Mouse (Mus musculus) neural tube, embryonic 13.5 days (tissue): ENCODE data around the gene Pigl. TPM values are rescaled to one million over a fixed set of nuclear protein-coding genes. Genes with fewer than 3 reads are reported as not detected.

Experiments
- ATAC-seq: fragments of 200-750 bp; cut with Nextera tagmentation; 2 replicates; pipeline ENCODE4 v1.8.0; 2017; ENCODE audit warnings: low read depth, mild to moderate bottlenecking, moderate TSS enrichment, moderate library complexity
- H3K27ac ChIP-seq: fragments of 300-500 bp; sonication (generic); replicated peaks from 2 replicates; pipeline ENCODE4 v1.5.1; 2015; ENCODE audit warnings: moderate library complexity, mild to moderate bottlenecking, inconsistent platforms
- H3K27me3 ChIP-seq: fragments of 300-500 bp; sonication (generic); 2 replicates; pipeline ENCODE4 v1.6.1; 2015; ENCODE audit warnings: mild to moderate bottlenecking, inconsistent platforms
- H3K36me3 ChIP-seq: fragments of 300-500 bp; sonication (generic); 2 replicates; pipeline ENCODE4 v1.6.1; 2015; ENCODE audit warnings: mild to moderate bottlenecking, inconsistent platforms
- H3K4me1 ChIP-seq: fragments of 300-500 bp; sonication (generic); replicated peaks from 2 replicates; pipeline ENCODE4 v1.6.1; 2015; ENCODE audit warnings: inconsistent platforms
- H3K4me2 ChIP-seq: fragments of 300-500 bp; sonication (generic); 2 replicates; pipeline ENCODE4 v1.6.1; 2015; ENCODE audit warnings: inconsistent platforms, mild to moderate bottlenecking, moderate library complexity
- H3K4me3 ChIP-seq: fragments of 300-500 bp; sonication (generic); 2 replicates; pipeline ENCODE4 v1.5.1; 2015; ENCODE audit warnings: mild to moderate bottlenecking, inconsistent platforms
- H3K9ac ChIP-seq: fragments of 300-500 bp; sonication (generic); 2 replicates; pipeline ENCODE4 v1.6.1; 2015; ENCODE audit warnings: moderate library complexity, mild to moderate bottlenecking, inconsistent platforms
- H3K9me3 ChIP-seq: fragments of 300-500 bp; sonication (generic); 2 replicates; pipeline ENCODE4 v1.6.1; 2016; ENCODE audit warnings: inconsistent platforms
- WGBS: fragments of 180-500 bp; shearing (Covaris S2); methylation state at CpG from one replicate; pipeline ENCODE4 v1.1.7; 2015; 5-methylcytosine and 5-hydroxymethylcytosine counted together
- polyA plus RNA-seq: library from polyadenylated mRNA; unstranded; fragments of >200 nt; fragmentation: Nextera tagmentation; extraction: Ambion mirVana; gene quantifications from 2 replicates; pipeline ENCODE4 v1.2.1, GENCODE M21; 2015

Pigl gene
- polyA plus RNA-seq, 1 experiment from 2014 or later: 7.7 TPM

DNA sequence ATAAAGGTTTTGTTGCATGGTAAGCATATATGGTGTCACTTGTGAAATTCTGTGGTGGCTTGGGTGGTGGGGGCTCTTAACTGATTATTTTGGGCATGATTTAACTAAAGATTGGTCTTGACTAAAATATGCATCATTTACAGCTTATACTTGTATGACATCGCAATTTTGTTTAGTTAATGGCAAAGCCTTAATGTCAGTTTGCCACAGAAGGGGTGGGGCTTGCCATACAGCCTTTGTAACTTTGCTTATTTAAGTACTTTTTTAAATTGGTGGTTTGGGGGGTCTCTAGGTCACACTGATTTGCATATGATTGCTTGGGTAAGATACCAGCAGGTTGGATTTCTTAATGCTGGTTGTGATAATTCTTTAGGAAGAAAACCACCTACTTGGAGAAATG, 94.9 kb downstream of the Pigl start:
- H3K36me3 ChIP-seq: peaks cover 29% of the 10 kb centered on the region
- peak overlapping the region; percentile 56 for H3K4me3 ChIP-seq
- peak overlapping the region; percentile 70 for H3K9ac ChIP-seq
- no peaks in the 10 kb centered on the region for H3K27me3 ChIP-seq
- WGBS: 36% methylated on average over 1 of the region's 1 CpGs
- H3K9me3 ChIP-seq: no peaks in the 10 kb centered on the region
- H3K4me1 ChIP-seq: peaks cover 49% of the 10 kb centered on the region
- H3K4me2 ChIP-seq: peak overlapping the region; percentile 99
- no peak overlapping the region for H3K27ac ChIP-seq
- ATAC-seq: no peak

DNA sequence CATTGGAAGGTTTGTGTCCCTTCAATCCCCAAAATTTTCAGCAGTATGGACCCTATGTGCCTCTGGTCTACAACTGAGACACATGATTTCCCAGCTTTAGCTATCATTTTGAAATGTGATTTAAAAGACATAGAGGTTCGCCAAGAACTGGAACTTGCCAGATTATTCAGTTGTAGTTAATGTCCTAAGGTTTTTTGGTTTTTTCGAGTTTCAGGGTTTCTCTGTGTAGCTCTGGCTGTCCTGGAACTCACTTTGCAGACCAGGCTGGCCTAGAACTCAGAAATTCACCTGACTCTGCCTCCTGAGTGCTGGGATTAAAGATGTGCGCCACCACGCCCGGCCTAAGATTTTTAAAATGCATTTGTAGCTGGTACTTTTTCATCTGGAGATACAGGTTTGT, 95.4 kb downstream of the Pigl start:
- no peaks in the 10 kb centered on the region for H3K27me3 ChIP-seq
- peak overlapping the region; percentile 56 for H3K4me3 ChIP-seq
- H3K27ac ChIP-seq: no peak overlapping the region
- H3K9me3 ChIP-seq: no peaks in the 10 kb centered on the region
- peak overlapping the region; percentile 70 for H3K9ac ChIP-seq
- H3K36me3 ChIP-seq: peaks cover 29% of the 10 kb centered on the region
- H3K4me1 ChIP-seq: peaks cover 48% of the 10 kb centered on the region
- WGBS: 85% methylated on average over 5 of the region's 5 CpGs
- peak overlapping the region; percentile 99 for H3K4me2 ChIP-seq
- no peak for ATAC-seq

DNA sequence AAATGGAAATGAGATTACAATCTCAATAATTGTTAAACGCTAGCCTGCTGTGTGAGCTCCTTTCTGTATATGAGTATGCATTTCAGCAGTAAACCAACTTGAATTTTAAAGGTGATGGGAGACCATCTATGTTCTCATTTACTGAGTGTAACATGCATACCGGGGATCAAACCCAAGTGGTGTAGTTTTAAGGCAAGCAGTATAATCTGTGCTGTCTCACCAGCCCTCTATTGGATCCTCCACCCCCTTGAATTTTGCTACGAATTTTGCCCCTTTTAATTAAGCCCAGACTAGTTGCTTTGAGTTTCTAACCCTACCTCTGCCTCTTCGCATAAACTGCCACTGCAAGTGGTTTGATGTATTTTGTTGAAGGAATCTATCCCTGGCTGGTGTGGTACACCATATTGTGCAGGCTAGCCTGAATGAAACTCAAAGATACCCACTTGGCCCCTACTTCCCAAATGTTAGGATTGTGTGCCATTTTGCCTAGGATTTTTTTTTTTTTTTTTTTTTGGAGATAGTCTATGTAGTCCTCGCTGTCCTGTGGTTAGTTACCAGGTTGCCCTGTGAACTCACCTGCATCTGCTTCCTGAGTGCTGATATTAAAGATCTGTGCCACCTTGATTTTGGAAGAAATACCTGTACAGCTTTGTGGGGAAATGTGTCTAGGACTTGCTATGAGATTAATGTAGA, 96.0 kb downstream of the Pigl start:
- Histone ChIP-seq H3K4me1 (peaks cover 42% of the 10 kb centered on the region), H3K36me3 (peaks cover 29% of the 10 kb centered on the region), H3K4me2 (peak overlapping the region; percentile 99), H3K9me3 (no peaks in the 10 kb centered on the region), H3K27ac (no peak overlapping the region), H3K27me3 (no peaks in the 10 kb centered on the region), H3K9ac (peak overlapping the region; percentile 70), H3K4me3 (peak overlapping the region; percentile 56)
- WGBS: 75% methylated on average over 5 of the region's 5 CpGs
- no peak for ATAC-seq

DNA sequence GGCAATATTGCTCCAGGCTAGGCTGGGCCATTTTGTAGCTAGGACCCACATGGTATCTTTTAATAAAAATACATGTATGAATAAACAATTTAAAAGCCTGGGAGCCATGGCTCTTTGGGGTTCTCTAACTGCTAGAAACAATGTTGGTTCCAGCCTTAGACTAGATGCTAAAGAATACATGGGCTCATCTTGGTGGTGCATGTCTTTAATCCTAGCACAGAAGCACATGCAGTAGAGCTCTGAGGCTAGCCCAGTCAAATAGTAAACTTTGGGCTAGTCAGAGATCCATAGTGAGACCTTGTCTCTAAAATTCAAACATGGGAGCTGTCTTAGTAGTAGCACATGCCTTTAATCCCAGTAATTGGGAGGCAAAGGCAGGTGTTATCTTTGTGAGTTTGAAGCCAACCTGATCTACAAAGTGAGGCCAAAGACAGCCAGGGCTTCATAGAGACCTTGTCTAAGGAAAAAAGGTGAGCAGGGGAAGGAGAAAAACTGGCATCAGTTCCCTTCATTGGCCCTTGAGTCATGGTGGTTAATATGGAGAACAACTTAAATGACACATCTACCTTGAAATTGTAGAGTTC, 96.8 kb downstream of the Pigl start:
- no peaks in the 10 kb centered on the region for H3K27me3 ChIP-seq
- H3K27ac ChIP-seq: no peak overlapping the region
- peaks cover 29% of the 10 kb centered on the region for H3K36me3 ChIP-seq
- H3K4me3 ChIP-seq: peak overlapping the region; percentile 56
- H3K4me1 ChIP-seq: peaks cover 34% of the 10 kb centered on the region
- H3K9me3 ChIP-seq: no peaks in the 10 kb centered on the region
- H3K9ac ChIP-seq: 0 out of 2 replicates have a peak overlapping the region, but pooled peaks have one; percentile 34
- H3K4me2 ChIP-seq: peak overlapping the region; percentile 99
- ATAC-seq: no peak

DNA sequence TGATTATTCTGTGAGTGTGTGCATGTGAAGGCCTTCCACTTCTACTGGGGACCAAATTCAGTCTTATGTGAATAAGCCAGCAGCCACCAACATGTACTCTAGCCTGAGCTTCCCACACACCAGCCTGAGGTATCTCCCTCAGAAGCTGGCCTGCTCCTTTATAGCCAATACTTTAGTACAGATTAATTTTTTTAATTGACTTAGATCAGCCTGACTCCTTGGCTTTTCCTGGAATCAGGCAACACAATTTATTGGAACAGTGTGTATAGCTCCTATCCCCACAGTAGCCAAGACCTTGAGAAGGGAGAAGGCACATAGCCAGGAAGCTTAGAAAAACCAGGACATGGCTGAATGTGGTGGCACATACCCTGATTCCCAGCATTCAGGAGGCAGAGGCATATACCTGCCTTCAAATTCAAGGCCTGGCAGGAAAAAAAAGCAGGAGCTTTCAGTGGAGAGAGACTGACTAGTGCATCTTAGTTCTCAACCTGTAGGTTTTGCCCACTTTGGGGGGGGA, 97.7 kb downstream of the Pigl start:
- Histone ChIP-seq H3K27ac (no peak overlapping the region; the same call in 1 of the 2 replicates), H3K9me3 (no peaks in the 10 kb centered on the region), H3K36me3 (peaks cover 29% of the 10 kb centered on the region), H3K4me1 (peaks cover 38% of the 10 kb centered on the region), H3K4me3 (no peak overlapping the region), H3K9ac (no peak overlapping the region), H3K4me2 (peak overlapping the region; percentile 99; the same call in 1 of the 2 replicates), H3K27me3 (no peaks in the 10 kb centered on the region)
- ATAC-seq: no peak

DNA sequence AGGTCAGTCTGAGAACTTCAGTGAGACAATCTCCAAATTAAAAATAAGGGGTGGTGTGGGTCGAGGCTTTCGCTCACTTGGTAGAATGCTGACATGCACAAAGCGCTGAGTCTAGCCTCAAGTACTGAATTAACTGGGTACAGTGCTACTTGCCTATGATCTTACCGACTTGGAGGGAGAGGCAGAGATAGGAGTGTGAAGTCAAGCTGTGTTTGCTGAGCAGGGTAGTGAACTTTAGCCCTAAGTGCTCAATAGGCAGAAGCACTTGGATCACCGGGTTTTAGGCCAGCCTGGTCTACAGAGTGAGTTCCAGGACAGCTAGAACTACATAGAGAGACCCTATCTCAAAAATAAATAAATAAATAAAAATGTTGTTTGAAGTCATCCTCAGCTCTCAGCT, 98.9 kb downstream of the Pigl start:
- no peak for ATAC-seq
- Histone ChIP-seq H3K4me3 (no peak overlapping the region), H3K27ac (no peak overlapping the region), H3K27me3 (no peaks in the 10 kb centered on the region), H3K4me2 (no peak overlapping the region), H3K9me3 (no peaks in the 10 kb centered on the region), H3K36me3 (peaks cover 29% of the 10 kb centered on the region), H3K9ac (no peak overlapping the region), H3K4me1 (peaks cover 38% of the 10 kb centered on the region)
- WGBS: 72% methylated on average over 5 of the region's 5 CpGs

DNA sequence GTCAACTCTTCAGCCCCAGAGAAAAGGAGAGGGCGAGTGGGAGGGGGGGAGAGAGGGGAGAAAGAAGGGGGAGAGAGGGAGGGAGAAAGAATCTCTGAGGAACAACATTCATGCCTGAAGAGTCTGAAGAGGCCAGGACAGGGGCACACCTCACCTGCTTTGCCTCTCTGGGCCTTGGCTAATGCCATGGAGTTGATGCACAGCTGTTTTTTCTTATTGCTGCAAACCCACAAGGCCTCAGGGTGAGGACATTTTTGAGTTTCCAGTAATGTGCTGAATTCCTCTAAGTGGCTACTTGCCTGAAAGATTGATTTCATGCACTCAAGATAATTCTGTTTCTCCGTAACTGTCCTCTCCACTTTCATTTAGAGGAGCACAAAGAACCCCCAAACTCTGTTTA, 99.9 kb downstream of the Pigl start:
- no peak for ATAC-seq
- no peak overlapping the region for H3K4me2 ChIP-seq
- no peak overlapping the region for H3K9ac ChIP-seq
- H3K9me3 ChIP-seq: no peaks in the 10 kb centered on the region
- no peaks in the 10 kb centered on the region for H3K27me3 ChIP-seq
- no peak overlapping the region for H3K27ac ChIP-seq
- peaks cover 36% of the 10 kb centered on the region for H3K4me1 ChIP-seq
- H3K4me3 ChIP-seq: no peak overlapping the region
- peaks cover 28% of the 10 kb centered on the region for H3K36me3 ChIP-seq
- WGBS: 64% methylated on average over 2 of the region's 2 CpGs

DNA sequence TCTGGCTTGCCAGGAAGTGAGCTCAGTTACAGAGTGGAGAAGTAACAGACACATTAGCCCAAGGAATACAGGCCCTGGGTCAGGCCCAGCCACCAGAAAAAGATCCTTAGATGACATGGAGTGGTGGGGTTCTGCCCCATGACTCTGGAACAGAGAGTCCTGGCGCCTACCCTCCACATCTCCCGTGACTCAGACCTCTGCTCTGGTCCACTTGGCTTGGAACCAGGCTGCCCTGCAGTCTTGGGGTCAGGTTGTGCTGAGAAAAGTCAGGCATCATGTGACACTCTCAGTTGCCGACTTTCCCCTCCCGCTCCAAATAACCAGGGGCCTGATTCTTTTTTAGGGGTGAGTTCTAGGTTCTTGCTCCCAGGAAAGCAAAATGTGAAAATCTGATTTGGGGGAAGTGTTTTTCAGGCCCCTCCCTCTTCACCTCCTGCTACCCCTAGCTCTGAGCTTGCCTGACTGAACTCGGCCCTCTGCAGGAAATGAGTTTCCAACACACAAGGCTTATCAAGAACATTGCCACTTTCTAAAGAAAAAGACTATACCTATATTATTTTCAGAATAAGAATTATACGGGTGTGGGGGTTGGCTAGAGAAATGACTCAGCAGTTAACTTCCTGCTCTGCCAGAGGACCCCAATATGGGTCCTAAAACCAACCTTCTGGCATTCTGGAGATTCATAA, 100.8 kb downstream of the Pigl start:
- 72% methylated on average over 6 of the region's 6 CpGs for WGBS
- Histone ChIP-seq H3K4me1 (peaks cover 26% of the 10 kb centered on the region), H3K27ac (no peak overlapping the region), H3K36me3 (peaks cover 18% of the 10 kb centered on the region), H3K4me2 (no peak overlapping the region), H3K4me3 (no peak overlapping the region), H3K27me3 (no peaks in the 10 kb centered on the region), H3K9me3 (no peaks in the 10 kb centered on the region), H3K9ac (no peak overlapping the region)
- no peak for ATAC-seq

DNA sequence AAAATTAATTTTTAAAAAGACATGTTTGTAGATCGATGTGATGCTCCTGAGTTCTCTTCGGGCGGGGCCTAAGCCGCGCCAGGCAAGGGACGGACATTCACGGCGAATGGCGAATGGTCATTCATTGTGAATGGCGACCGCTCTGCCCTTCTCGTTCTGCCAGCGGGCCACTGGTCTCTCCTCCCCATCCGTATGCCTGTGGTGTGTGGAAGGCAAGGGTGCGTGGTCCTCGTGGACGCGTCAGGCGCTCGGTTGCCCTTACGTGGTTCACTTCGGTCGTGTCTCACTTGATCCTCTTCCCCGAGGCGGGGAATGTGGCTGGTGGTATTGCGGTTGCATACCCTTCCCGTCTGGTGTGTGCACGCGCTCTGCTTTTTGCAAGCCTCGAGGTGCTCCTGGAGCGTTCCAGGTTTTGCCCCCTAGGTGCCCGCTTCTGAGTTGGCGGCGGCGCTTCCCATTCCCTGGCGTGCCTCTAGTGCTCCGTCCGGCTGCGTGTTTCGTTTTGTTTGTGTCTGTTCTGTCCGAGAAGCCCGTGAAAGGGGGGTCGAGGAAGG, 102.3 kb downstream of the Pigl start:
- Histone ChIP-seq H3K4me2 (peak overlapping the region; percentile 57), H3K9ac (peak overlapping the region; percentile 51), H3K4me3 (peak overlapping the region; percentile 28), H3K4me1 (peaks cover 12% of the 10 kb centered on the region; the same call in 1 of the 2 replicates), H3K27me3 (no peaks in the 10 kb centered on the region), H3K27ac (no peak overlapping the region), H3K9me3 (no peaks in the 10 kb centered on the region), H3K36me3 (0 out of 2 replicates have a peak, but pooled peaks cover 4% of the 10 kb centered on the region)
- ATAC-seq: no peak
- WGBS: 35% methylated on average over 43 of the region's 43 CpGs

DNA sequence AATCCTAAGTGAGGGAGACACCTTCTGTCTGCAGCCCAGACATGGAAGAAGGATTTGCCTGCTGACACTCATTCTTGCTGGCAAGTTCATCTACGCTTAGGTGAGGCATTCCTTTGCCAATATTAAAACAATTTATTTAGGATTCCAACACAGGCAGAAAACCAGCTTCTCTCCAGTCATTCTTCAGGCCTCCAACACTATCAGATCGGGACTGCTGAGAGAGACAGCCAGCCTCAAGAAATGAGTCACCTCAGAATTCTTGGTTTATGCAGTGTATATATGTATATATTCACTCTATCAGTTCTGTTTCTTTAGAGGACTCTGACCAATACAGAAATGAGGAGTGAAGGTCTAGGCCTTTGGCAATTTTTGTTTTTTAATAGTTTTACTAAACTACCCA, 105.3 kb downstream of the Pigl start:
- Histone ChIP-seq H3K27me3 (no peaks in the 10 kb centered on the region), H3K4me3 (no peak overlapping the region), H3K4me2 (no peak overlapping the region), H3K36me3 (no peaks in the 10 kb centered on the region), H3K9ac (no peak overlapping the region), H3K4me1 (0 out of 2 replicates have a peak, but pooled peaks cover 5% of the 10 kb centered on the region), H3K9me3 (no peaks in the 10 kb centered on the region), H3K27ac (no peak overlapping the region)
- ATAC-seq: no peak
- 85% methylated on average over 2 of the region's 2 CpGs for WGBS
